Mouse (Mus musculus): ENCODE measurements around the gene Fscn1.

DNA sequence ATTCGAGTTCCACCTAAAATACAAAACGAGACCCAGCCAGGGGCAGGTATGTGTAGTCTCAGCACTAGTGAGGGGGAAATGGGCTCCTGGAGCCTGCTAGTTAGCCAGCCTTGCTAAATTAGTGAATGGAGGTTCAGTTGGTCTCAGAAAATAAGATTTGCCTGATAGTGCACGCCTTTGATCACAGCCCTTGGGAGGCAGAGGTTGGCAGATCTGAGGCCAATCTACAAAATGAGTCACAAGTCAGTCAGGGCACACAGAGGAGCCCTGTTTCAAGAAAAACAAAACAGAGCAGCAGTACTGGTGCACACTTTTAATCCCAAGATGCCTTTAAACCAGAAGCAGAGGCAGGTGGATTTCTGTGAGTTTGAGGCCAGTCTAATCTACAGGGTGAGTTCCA is 29.0 kb downstream of the Fscn1 start:
- TF ChIP-seq CTCF (IDR thresholded peaks at IDR 0.05; ENCODE audit: low read depth) (no peak), EP300 (IDR thresholded peaks at IDR 0.05; ENCODE audit: low read depth) (no peak)
